Mouse (Mus musculus): ENCODE results near the gene Cdrt4. TPM values are rescaled to one million over a fixed set of nuclear protein-coding genes. Genes with fewer than 3 reads are reported as not detected.

Gene Cdrt4
- polyA plus RNA-seq, 1 experiment = 1.2 TPM

- no peak for DNase-seq (ENCODE audit: low read depth)
Observed at GRCm38 (mm10) chr11:63035420-63036211, 84.6 kb downstream of the Cdrt4 start.

GRCm38 (mm10) chr11:63040002-63040661 is 89.1 kb downstream of the Cdrt4 start:
- DNase-seq (ENCODE audit: low read depth) = no peak

Other genes starting within 250 kb of the Cdrt4 start
- gene Zfp287, start 219.3 kb upstream of the Cdrt4 start, polyA plus RNA-seq (2012; rRNA removed) = 1.5 and 1.6 TPM in 2 replicates
- gene Gm10428, start 198.1 kb upstream of the Cdrt4 start, polyA plus RNA-seq (2012; rRNA removed) = not detected in 2 replicates
- gene Zfp286, start 161.7 kb upstream of the Cdrt4 start, polyA plus RNA-seq (2012; rRNA removed) = 0.44 and 1.4 TPM in 2 replicates
- gene Trim16, start 131.0 kb upstream of the Cdrt4 start, polyA plus RNA-seq (2012; rRNA removed) = 4.9 and 7.3 TPM in 2 replicates
- gene Fbxw10, start 104.1 kb upstream of the Cdrt4 start, polyA plus RNA-seq (2012; rRNA removed) = 0.42 and 1.4 TPM in 2 replicates
- gene Tvp23b, start 71.7 kb upstream of the Cdrt4 start, polyA plus RNA-seq (2012; rRNA removed) = 39.6 and 50.4 TPM in 2 replicates
- 0.11 and 0.44 TPM in 2 replicates for gene Tekt3, start 110.5 kb downstream of the Cdrt4 start, polyA plus RNA-seq (2012; rRNA removed)
- gene Pmp22, start 177.8 kb downstream of the Cdrt4 start, polyA plus RNA-seq (2012; rRNA removed) = 108 and 117 TPM in 2 replicates

Measured in gonadal fat pad, adult 2 months (tissue).